Mouse (Mus musculus) testis, adult 2 months (tissue): Measurements from ENCODE around the gene Ccdc155. TPM values are rescaled to one million over a fixed set of nuclear protein-coding genes. Genes with fewer than 3 reads are reported as not detected.
A peak's percentile ranks its signal among the peaks of the same experiment; 100 is the strongest.

Experiments used
- H3K27ac ChIP-seq: fragments of 200-500 bp; 2 replicates; pipeline ENCODE4 v1.5.1; 2012; ENCODE audit warnings: low read depth, low read length; ENCODE audit not compliant: control insufficient read depth, insufficient read depth
- H3K27me3 ChIP-seq: fragments of 200-500 bp; 2 replicates; pipeline ENCODE4 v1.6.1; 2012; ENCODE audit warnings: mild to moderate bottlenecking, low read length, moderate library complexity; ENCODE audit not compliant: control insufficient read depth, insufficient read depth
- H3K36me3 ChIP-seq: fragments of 200-500 bp; 2 replicates; pipeline ENCODE4 v1.6.1; 2012; ENCODE audit warnings: mild to moderate bottlenecking, low read length; ENCODE audit not compliant: control insufficient read depth, insufficient read depth
- H3K4me1 ChIP-seq: fragments of 200-500 bp; 2 replicates; pipeline ENCODE4 v1.6.1; 2012; ENCODE audit warnings: low read length; ENCODE audit not compliant: control insufficient read depth, insufficient read depth
- H3K4me3 ChIP-seq: fragments of 200-500 bp; 2 replicates; pipeline ENCODE4 v1.5.1; 2012; ENCODE audit warnings: low read depth, mild to moderate bottlenecking, low read length, moderate library complexity, mixed read lengths; ENCODE audit not compliant: control insufficient read depth
- CTCF ChIP-seq: fragments of 200-500 bp; IDR thresholded peaks from 2 replicates; pipeline ENCODE4 v1.5.1; 2012; ENCODE audit warnings: low read depth, mild to moderate bottlenecking, inconsistent platforms, low read length, moderate library complexity; ENCODE audit not compliant: control insufficient read depth, insufficient read depth, insufficient replicate concordance
- POLR2A ChIP-seq: fragments of 200-500 bp; IDR thresholded peaks from 2 replicates; pipeline ENCODE4 v1.6.1; 2012; ENCODE audit warnings: low read depth, mild to moderate bottlenecking, inconsistent platforms, low read length, moderate library complexity; ENCODE audit not compliant: control insufficient read depth
- polyA plus RNA-seq: library from polyadenylated mRNA; depleted of rRNA; stranded (reverse); fragments of >200 nt; gene quantifications from 2 replicates; pipeline ENCODE4 v1.2.3, GENCODE M21; 2012

Gene Ccdc155
- polyA plus RNA-seq, 1 experiment = 78.3 TPM

DNA sequence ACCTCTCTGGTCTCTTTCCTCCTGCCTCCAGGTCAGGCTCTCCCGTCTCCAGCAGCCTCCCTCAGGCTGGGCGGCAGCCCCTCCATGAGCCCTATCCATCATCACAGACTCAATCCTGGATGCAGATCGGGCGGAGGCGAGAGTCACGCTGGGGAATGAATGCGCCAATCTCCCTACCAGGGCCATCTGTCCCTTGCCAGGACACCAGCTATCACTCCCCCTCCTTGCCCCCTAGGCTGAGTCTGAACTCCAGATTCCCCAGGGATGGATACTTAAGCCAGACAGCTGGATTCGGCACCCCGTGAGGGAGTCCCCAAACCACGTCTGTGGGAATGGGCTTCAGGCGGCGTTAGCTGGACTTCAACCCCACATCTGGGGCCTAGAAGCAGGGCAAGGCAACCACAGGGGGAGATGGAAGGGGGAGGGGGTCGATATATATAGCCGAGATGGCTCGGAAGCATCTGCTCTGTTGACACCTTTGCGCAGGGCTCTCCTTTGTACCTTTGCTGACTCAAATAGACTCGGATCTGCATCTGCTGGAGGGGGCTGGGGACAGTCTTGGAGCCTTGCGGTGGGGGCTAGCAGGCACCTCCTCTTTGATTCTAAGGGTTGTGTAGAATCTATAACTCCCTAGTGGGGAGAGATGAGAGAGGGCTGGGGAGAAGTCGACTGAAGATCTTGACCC is 36.8 kb downstream of the Ccdc155 start:
- Histone ChIP-seq H3K27ac (no peak overlapping the region), H3K4me3 (peak overlapping the region; percentile 52), H3K36me3 (no peaks in the 10 kb centered on the region), H3K27me3 (no peaks in the 10 kb centered on the region), H3K4me1 (peaks cover 31% of the 10 kb centered on the region)
- no peak for TF ChIP-seq CTCF
- TF ChIP-seq POLR2A = no peak

DNA sequence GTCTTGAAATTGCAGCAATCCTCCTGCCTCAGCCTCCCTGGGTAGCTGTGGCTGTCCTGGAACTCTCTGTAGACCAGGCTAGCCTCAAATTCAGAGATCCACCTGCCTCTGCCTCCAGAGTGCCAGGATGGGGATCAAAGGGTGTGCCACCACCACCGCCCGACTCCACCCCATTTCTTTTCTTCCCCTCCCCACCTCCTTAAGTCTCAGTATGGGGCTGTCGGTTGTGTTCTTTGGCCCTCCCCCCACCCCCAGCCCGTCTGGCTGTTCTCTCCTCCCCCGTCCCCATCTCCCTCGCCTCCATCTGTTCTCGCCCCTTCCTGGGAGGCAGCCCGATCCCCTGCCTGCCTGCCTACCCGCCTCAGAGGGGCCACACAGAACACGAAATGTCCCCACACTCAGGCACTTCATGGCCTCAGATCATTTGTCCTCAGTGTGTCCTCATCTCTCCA is 37.7 kb downstream of the Ccdc155 start:
- TF ChIP-seq CTCF (no peak), POLR2A (no peak)
- Histone ChIP-seq H3K4me1 (peaks cover 27% of the 10 kb centered on the region), H3K27ac (no peak overlapping the region), H3K36me3 (no peaks in the 10 kb centered on the region), H3K27me3 (no peaks in the 10 kb centered on the region), H3K4me3 (no peak overlapping the region)

DNA sequence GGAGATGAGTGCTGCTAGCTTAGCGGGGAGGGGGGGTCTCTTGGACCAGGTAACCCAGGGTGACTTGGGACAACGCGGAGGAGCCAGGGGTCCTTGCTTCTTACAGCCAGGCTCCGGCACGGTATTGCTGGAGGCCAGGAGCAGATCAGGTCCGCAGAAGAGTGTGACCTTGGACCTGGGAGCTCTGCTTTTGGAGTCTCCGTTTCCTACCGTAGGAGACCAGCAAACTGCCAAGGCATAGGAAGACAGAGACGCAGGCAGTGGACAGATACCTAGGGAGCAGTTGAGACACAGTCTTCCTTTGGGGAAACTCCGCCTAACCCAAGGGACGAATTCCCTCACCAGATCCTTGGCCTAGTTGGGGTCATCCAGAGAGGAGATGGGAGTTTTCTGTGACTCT is 39.0 kb downstream of the Ccdc155 start:
- no peaks in the 10 kb centered on the region for H3K27me3 ChIP-seq
- no peaks in the 10 kb centered on the region for H3K36me3 ChIP-seq
- H3K4me3 ChIP-seq = no peak overlapping the region
- no peak for TF ChIP-seq CTCF
- no peak for TF ChIP-seq POLR2A
- peaks cover 27% of the 10 kb centered on the region for H3K4me1 ChIP-seq
- no peak overlapping the region for H3K27ac ChIP-seq

DNA sequence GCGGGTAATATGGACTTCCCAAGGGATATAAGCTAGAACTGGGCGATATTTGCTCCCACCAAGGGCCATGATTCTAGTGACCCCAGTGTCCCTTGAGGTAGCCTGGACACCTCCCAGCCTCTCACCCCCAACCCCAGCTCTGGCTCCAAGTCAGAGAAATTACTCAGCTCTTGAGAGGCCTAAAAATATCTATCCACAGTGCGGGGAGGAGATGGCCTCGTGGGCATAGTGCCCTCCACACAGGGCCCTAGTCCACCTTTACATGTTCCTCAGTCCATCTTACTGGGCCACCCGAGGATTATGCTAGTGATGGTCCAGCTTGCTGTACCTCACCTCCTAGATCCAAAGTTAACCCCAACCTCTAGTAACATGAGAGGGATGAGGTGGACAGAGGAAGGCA is 39.9 kb downstream of the Ccdc155 start:
- no peak overlapping the region for H3K4me3 ChIP-seq
- H3K36me3 ChIP-seq = no peaks in the 10 kb centered on the region
- H3K27ac ChIP-seq = no peak overlapping the region
- TF ChIP-seq POLR2A = no peak
- TF ChIP-seq CTCF = no peak
- peaks cover 27% of the 10 kb centered on the region for H3K4me1 ChIP-seq
- H3K27me3 ChIP-seq = no peaks in the 10 kb centered on the region

DNA sequence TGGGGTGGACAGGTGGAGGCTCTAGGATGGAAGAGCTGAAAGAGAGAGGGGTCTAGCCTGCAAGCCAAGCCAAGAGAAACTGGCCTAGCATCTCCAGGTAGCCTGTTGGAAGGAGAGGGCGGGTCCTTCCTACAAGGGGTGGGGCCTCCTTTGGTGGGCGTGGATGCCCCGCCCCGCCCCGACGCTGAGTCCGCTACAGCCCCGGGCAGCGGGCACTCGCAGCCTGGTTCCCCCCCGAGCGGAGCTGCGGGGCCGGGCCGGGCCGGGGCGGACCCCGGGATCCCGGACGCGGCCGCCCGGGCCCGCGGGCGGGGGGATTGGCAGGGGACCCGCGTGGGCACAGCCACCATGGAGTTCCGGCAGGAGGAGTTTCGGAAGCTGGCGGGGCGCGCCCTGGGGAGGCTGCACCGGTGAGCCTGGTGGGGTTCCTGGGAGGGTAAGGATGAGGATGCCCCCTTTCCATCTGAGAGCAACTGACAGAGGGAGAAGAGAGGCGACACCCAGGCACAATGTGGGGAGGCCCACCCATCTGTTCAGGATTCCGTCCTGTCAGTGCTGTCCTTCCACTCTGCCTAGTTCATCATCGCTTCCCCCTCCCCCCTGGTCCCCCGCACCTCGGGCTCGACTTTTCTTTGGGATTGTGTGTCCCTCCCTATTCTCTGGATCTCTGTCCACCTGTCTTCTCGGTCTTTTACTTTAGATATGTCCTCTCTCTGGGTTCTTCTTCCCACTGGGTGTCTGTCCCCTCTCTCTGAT is 40.8 kb downstream of the Ccdc155 start, which contains the start of gene Slc17a7:
Gene Slc17a7, plus strand, starts transcription at position 215 of the 756 bp plus-strand sequence.
- Histone ChIP-seq H3K27ac (no peak within 1 kb of the TSS), H3K4me3 (peak within 1 kb of the TSS; percentile 26), H3K36me3 (peaks cover 2% of the 10 kb centered on the region; the same call in 1 of the 2 replicates), H3K27me3 (no peaks in the 10 kb centered on the region), H3K4me1 (peaks cover 27% of the 10 kb centered on the region)
- TF ChIP-seq POLR2A = no peak
- TF ChIP-seq CTCF = no peak

DNA sequence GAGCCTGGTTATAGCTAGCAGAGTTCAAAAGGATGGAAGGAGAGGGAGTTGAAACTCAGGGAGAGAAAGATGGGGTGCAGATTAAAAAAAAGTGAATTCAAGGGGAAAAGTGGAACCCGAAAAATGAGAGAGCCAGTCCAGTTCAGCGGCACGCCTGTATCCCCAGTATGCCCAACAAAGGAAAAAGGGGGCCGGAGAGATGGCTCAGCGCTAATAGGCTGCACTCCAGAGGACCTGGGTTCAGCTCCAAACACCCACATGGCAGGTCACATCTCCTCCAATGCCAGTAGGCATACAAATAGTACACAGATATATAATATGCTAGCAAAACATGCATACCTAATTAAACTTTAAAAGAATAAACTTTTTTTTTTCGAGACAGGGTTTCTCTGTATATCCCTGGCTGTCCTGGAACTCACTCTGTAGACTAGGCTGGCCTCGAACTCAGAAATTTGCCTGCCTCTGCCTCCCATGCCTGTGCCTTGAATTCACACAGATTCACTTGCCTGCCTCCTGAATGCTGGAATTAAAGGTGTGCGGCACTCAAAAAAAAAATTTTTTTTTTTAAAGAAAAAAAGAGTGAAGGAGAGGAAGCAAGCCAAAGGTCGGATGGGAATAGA is 41.6 kb downstream of the Ccdc155 start:
- peaks cover 2% of the 10 kb centered on the region; the same call in 1 of the 2 replicates for H3K36me3 ChIP-seq
- peaks cover 23% of the 10 kb centered on the region for H3K4me1 ChIP-seq
- H3K27ac ChIP-seq = no peak overlapping the region
- TF ChIP-seq POLR2A = no peak
- no peak for TF ChIP-seq CTCF
- no peak overlapping the region for H3K4me3 ChIP-seq
- no peaks in the 10 kb centered on the region for H3K27me3 ChIP-seq

DNA sequence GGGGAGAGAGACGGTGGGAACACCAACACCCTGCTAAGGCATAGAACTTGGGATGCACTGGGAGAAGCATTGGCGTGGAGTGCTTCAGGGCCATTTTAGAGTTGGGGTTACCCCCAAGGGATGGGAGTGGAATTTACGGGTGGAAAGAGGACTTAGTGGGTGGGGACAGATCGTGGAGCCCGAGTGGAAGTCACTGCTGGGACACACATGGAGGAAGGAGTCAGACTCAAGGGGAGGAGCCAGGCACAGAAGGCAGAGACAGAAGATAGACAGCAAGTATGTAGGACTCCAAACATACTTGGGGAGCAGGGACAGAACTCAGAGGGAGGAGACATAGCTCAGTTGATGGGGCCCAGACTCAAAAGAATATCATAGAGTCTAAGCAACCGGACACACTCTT is 42.1 kb downstream of the Ccdc155 start:
- Histone ChIP-seq H3K4me3 (peak overlapping the region; percentile 68), H3K27ac (no peak overlapping the region), H3K27me3 (no peaks in the 10 kb centered on the region), H3K36me3 (peaks cover 3% of the 10 kb centered on the region; the same call in 1 of the 2 replicates), H3K4me1 (peaks cover 17% of the 10 kb centered on the region)
- TF ChIP-seq POLR2A (no peak), CTCF (no peak)
